Mouse (Mus musculus) NIH3T3 (cell line): ENCODE data around the gene Ltbp2.
A peak's percentile ranks its signal among the peaks of the same experiment; 100 is the strongest.

Experiments used
- DNase-seq: peaks from one replicate; pipeline ENCODE4 v3.0.0-alpha.2; 2012; ENCODE audit warnings: low read depth

Ltbp2 gene

DNA sequence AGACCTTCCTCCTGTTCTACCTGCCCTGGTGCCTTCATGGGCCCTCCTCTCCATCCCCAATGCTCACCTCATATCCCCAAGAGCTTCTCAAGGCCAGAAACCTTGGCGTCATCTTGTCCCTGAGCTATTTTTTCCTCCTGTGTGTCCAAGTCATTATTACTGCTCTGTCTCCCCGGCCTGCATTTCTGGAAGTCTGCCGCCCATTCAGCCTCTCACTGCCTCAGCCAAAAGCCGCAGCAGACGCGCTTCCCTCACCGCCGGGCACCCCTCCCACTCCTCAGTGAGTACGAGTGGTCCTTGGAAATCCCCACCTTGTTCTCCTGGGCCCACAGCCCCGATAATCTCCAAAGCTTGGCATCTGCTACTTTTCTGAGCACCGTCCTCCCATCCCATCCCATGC is 3.8 kb upstream of the Ltbp2 start:
- peak; percentile 63 for DNase-seq

DNA sequence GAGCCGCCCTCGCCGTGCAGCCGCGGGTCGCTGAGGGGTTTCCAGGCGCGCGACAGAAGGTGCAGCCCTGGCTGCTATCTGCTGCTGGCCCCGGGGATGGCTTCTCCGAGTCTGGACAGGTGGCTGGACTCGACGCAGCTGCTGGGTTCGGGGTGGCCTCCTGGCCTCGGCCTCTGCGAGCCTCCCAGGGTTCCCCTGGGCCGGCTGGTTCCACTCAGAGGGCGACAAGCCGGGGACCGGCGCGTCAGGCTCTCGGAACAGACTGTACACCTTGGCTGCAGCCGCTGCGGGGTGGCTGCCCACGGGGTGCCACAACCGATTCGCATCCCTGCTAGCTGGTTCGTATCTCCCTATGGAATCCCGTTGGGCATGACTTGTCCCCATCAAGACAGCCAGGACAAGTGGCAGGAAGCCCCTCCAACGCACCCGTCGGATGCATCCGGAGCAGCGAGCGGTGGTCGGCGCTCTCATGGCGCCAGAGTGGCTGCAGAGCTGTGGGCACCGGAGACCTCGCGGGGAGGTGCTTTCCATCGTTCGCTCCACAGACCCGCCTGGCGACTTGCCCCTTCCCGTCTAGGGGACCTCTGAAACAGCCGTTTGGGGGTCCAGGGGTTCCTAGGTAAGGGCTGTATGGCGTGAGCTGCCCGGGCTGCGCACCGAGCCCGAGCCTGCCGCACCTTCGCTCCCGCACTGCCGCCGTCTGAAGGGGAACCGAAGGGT is 411 bp downstream of the Ltbp2 start:
- DNase-seq = no peak

DNA sequence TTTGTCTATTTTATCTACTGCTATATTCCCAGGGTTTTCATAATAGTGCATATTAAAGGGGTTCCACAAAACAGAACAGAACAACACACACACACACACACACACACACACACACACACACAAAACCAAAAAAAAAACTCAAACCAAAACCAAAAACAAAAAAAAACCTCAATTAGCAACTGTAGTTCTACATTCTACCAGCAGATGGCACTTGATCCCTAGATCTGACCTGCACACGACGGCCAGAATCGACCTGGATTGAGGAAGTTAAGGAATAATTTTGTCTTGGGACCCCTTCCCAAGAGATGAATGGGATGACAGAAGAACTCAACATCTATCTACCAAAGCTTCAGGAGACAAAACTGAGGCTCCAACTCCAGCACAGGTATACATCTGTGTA is 2.9 kb downstream of the Ltbp2 start:
- peak; percentile 84 for DNase-seq

DNA sequence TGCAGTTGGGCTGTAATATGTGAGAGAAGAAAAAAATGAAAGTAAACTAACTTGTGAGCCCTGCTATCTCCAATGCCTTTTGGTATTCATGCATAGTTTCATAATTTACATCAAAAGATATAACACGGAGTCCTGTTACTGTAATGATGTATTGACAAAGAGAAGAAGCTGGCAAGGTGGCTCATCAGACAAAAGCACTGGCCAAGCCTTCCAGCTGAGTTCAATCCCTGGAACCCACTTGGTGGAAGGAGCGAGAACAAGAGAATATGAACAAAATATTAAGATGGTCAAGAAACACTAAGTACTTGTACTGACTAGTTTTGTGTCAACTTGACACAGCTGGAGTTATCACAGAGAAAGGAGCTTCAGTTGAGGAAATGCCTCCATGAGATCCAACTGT is 4.0 kb downstream of the Ltbp2 start:
- DNase-seq = no peak

DNA sequence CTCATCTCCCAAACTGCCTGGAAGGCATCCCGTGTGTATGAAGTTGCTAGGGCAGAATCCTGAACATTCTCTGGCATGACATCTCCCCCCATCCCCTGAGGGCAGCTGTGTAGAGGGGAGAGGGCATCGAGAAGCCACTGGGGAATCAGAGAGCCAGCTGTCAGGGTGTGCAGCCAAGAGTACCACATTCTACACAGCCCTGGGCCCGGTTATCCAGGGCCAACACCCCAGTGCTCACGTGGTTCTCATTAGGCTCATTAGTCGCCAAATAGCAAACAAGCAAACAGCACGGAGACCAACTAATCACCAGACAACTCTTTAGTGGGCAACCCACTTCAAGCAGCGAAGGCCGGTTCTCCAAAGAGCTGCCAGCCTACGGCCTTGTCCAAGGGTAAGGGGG is 10.9 kb downstream of the Ltbp2 start:
- peak; percentile 52 for DNase-seq

DNA sequence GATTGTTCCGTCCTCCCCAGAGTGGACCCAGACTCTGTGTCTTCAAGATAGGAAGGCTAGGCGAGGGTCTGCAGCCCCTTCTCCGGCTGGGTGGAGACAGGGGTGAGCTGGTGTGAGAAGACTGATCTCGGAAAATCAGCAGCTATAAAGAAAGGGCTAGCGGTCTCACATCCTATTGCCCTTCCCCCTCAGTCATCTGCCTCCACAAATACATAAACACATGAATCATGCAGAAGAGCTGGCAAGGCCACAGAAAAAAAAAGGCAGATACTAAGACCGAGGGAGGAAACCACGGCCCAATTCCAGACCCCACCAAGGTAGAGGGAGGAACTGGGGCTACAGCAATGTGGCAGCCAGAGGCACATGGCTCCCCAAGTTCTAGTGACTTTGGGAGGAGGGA is 11.5 kb downstream of the Ltbp2 start:
- DNase-seq = peak; percentile 86

DNA sequence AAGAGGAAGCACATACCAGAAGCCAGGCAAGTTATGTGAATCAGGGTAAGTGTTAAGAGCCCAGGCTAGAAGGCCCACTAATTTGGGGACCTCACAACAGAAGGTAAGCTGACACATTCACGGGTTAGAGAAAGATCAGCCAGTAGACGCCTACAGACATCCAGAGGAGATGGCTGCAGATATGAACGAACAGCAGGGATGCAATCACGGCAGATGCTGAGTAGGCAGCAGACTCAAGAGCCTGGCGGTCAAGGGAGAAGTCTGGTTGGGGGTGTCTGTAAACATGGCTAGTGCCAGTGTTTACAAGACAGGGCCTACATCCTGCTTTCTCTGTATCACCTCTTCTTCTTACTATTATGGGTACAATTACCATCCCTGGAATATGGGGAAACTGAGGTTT is 13.1 kb downstream of the Ltbp2 start:
- no peak for DNase-seq

DNA sequence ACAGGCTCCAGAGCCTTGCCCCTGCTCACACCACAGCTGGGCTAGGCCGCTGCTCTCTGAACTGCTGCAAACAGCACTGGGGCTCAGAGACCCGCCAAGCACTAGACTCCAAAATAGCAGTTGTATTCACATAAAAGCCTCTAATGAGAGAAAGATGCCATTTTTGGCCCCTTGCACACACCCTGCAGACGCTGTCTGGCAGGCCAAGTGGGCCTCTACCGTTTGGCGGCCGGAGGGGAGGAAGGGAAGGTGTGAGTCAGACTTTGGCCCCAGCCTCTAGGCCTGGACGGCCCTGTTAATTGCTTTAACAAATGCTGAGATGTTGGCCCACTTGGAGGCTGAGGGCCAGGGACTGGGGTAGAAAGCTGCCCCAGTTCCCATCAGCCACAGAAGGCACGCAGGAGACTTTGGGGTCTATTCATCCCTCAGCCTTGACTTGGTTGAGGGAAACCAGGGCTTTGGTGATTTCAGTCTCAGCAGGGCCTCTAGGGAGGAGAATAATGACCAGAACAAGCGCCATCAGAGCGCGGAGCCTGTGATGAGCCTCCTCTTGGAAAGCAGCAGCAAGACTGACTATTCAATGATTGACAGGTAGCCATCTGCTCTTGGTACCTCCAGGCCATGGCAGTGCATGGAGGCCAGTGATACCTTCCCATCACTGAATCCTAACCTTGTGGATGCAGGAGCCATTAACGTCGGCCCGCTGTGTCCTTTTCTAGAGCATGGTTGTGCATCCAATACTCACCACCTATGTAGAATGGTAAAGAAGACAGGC is 14.0 kb downstream of the Ltbp2 start:
- peak; percentile 93 for DNase-seq

DNA sequence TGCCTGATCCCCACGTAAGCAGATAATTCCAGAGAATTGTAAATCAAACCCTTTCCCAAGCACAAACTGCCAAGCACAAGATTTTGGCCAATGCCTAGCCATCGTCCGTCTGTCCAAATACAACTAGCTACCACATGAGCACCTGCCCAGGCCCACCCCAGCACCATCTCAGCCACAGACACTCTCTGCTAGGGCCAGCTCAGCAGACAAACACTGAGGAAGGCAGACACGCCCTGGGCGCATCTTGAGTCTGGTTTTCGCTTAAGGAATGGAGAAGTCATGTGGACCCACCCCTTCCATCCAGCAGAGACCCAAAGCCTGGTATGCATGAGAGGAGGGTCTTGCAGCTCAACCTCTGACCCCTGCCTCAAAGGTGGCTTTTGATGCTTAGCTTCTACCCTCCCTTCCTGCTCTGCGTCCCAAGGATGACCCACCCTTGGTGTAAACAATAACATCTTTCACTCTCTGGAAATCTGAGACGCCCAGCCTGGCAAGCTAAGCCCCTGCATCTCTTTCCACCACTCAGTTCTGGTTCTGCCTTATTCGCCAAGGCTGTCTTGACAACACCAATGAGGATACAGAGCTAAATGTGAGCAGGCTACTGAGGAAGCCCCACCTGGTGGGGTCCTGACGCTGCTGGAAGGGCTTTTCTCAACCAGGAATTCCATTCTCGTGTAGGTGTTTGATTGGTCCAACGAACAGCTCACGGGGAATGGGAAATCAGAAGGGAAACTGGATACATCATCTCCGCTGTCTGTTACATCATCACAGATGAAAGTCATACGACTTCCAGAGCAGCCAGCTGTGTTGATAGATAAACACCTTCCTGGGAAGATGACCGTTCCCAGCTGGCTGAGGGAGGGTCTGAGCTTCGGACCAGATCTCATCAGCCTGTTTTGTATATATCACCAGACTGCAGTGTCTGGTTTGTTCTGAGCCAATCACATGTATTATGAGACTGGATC is 17.9 kb downstream of the Ltbp2 start:
- no peak for DNase-seq

DNA sequence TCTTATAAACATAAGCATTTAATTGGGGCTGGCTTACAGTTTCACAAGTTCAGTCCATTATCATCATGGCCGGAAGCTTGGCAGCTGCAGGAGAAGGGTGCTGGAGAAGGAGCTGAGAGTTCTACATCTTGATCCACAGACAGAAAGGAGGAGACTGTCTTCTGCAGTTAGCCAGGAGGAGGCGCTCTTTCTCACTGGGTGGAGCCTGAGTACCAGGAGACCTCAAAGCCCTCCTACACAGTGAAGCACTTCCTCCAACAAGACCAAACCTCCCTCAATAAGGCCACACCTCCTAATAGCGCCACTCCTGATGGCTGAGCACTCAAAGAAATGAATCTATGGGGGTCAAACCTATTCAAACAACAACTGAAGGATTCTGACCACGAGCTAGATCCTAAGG is 18.6 kb downstream of the Ltbp2 start:
- DNase-seq = no peak

DNA sequence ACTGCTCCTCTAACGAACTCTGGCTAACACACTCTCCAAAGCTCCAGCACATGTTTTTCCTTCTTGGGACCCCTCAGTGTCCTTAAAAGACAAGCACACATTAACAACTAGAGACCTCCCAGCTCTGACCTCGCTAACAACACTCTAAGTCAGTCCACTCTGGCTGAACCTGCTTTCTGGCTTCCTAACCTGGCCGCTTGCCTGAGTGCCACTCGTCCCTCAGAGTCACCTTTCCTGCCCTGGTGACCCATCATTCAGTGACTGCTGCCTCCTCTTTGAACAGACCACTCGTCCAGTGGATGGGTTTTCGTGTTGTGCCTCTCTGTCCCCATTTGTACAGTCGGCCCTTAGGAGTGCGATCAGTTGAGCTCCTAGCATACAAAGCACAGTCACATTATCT is 19.8 kb downstream of the Ltbp2 start:
- DNase-seq = no peak

DNA sequence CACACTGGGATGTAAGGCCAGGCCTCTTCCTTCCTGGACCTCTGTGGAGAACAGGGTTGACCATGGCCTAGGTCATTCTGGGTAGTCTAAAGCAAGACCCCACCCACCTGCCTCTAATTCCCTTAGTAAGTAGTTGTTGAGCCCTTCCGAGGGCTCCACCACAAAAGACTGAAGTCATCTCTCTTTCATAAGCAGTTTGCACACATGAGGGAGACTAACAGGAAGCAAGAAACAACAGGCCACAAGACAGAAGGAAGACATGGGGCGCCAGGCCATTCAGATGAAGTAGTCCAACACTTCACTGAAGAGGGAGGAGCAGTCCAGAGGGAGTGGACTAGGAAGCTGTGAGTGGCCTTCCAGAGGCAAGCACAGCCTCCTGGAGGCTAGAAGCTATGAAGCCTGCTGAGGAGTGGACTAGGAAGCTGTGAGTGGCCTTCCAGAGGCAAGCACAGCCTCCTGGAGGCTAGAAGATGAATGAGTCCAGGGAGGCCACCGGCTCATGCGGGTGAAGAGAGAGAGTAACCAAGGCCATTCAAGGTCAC is 21.2 kb downstream of the Ltbp2 start:
- peak; percentile 33 for DNase-seq

DNA sequence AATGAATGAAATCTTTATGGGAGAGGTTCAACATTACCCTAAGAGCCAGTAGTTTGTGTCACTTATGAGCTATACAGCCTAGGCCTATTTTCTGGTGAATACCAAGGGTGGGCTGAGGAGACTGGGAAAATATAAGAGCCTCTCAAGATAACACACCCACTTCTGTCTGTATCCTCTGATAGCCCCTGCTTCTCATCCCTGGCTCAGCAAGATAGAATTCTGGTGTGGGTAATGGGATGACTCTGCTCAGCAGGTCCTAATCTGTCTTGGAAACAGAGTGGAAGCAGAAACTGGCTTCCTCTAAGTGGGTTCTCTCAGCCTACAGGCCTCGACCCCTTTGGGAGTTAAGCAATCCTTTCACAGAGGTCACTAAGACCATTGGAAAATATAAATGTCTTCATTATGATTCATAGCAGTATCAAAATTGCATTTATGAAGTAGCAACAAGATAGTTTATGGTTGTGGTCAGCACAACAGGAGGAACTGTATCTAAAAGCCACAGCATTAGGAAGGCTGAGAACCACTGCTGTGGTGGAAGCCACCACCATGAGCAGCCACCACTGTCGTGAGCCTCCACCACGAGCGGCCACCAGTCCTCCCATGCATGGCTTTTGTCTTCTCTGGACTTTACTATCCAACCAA is 21.8 kb downstream of the Ltbp2 start:
- peak; percentile 68 for DNase-seq

DNA sequence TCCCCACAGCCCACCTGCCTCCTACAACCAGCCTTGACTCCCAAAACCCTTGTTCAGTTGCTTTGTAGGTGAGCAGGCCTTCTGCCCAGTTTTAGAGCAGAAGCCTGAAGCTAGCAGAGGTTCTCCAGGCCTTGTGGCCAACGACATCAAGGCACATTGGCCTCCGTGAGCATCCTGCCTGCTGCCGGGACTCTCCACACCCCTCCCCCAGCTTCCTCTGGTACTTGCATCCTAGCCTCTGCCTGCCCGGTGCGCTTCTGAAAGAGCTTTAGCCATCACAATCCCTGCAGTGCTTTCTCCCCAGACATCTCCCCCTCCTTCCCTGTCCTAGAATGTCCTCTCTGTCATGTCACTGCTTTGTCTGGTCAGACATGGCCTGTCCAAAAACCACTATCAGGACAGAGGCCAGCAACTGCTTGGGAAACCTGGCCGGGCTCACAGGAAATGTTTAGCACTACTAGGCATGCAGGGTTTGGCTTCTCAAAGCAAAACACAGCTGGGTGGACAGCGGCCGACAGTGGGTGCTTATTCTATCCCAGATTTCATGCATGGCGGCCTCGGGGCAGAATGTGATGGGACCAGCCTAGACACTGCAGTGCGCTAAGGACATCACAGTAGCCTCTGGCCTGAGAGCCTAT is 24.8 kb downstream of the Ltbp2 start:
- DNase-seq = no peak

DNA sequence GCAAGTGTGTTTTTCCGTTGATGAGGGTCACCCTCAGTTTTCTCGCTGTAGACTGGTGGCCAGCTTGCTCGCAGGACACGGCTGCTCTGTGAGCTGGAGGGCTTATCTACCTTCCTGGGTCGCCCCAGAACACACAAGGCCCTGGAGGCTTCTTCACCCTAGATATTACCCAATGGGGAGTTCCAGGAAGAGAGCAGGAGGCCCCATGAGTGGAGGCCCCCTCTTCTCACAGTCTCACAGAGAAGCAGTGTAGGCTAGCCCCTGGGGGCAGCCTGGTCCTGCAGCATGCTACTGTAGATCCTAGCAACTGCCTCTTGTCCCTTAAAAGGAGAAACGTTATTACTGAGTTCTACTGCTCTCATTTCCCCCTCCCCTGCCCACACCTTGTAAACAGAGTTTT is 28.4 kb downstream of the Ltbp2 start:
- no peak for DNase-seq

DNA sequence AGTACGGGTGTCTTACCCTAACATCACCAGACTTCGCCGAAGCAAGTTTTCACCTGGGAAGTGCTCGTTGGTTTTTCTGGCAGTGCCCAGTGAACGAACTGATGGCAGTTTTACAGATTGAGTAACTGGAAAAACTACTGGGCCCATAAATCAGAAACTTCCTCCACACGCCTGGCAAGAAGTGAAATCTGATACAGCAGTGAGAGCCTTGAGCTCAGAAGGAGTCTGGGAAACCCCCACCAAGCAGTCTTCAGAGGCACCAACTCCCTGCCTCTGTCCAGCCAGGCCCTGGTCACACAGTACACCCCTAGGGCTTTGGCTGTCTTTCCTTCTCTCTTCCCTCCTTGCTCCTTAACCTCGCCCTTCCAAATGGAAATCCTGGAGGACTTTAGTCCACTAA is 28.9 kb downstream of the Ltbp2 start:
- DNase-seq = peak; percentile 88

DNA sequence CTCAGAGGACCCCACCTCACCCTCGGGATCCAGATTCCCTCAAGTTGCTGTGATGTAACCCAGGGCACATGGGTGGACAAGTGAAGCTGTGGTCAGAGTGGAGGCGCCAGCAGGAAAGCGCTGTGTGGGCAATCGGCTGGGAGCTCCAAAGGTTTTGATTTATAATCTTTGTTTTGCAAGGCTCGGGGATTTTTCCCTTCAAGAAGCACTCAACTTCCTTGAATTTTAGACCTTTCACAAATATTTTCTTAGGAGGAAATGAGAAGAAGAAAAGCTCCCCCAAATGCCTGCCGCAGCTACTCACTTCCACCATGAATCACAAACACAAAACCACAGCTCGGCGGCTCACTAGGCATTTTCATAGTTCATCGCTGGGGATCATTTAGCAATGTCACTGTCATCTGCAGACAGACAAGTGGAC is 29.7 kb downstream of the Ltbp2 start:
- peak; percentile 79 for DNase-seq

DNA sequence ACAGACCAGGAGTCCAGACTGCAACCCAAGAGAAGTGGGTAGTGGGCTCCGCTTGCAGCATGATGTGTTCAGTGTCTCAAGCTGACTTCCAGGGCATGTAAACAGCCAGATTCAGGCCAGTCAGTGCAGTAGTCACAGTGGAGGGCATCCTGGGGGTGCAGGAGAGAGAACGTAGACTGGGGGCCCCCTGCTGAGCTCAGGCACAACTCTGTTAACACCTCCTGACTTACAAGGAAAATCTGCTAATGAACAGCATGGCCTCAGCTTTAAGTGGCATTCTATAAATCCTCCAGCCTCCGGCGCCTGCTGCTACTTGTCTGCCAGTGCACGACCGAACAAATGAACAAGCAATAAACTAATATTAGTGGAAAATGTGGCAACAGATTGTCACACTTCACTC is 33.6 kb downstream of the Ltbp2 start:
- DNase-seq = no peak

DNA sequence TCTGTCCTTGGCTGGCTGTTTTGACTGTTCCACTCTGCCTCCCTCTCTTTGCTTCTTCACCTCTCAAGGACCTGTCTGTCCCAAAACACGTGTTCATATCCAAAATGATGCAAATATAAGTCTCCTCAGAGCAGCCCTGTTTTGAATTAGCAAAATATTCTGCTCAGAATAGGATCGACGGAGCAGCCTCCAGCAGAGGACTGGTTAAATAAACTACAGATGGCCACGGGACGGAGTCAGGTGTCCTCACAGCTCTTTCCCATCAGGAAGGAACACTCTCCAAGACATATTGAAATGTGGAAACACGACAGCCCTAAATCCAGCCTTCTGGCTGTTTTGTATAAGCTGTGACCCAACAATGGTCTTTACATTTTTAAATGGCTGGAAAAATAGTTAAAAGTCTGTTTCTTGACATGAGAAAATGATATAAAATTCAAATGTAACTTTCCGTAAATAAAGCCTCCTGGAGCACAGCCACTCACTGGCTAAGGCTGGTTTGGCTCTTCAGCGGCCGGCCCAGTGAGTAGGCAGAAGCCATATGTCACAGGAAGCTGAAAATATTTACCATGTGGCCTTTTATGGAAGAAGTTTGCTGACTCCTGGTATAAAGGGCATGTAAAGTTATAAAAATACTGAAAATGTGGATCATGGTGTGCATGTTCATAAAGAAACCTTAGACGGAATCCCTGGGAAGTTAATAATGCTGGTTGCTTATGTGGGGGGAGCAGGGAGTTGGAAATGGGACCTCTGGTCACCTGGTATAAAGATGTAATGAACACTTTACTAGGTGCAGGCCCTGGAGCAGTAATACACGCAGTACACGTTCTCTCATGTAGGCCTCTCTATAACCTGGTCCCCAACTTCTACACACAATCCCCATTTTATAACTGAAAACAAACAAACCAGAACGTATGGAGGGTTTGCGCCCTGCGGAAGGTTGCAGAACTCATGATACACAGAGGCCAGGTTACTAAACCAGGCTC is 34.9 kb downstream of the Ltbp2 start:
- peak; percentile 28 for DNase-seq

DNA sequence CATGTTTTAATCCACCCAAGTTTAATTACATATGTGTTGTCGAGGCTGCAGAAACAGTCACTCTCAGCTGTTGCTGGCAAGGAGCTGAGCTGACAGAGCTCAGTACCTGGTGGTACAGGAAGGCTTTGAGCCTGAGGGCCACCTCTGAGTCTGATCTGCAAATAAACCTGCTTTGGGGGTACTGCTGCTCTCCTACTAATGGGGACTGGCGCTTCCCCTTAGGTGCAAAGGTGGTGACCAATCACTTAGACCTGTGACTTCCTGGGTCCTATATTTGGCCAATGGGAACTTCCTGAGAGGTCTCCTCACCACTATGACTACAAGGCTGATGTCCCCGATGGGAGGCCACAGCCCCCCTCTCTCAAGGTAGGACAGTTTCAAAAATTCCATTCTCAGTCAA is 35.6 kb downstream of the Ltbp2 start:
- no peak for DNase-seq
